Mouse (Mus musculus) adipocyte (in vitro differentiated cells): ENCODE measurements around the gene Adgra1.

Experiments used
- DNase-seq: peaks from one replicate; pipeline ENCODE4 v3.0.0-alpha.2; 2016; ENCODE audit warnings: low spot score

The Adgra1 gene

GRCm38 (mm10) chr7:139905661-139906060 is 71.7 kb downstream of the Adgra1 start:
- DNase-seq = peak; percentile 5

DNA sequence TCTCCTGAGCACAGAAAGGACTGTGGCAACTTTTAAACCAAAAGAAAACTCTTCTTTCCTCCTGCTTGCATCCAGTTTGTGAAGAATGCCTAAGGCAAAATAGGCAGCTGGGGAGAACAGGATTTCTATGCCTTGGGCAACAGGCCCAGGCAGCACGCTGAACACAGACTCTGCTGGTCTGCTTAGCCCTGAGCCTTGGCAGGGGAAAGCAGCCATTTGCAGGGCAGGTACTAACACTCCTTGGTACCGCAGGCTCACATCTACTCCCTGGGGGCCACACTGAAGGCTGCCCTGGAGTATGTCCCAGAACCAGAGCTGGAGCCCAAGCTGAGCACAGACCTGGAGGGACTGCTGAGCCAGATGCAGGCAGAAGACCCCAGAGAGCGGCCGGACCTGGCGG is 74.2 kb downstream of the Adgra1 start:
- DNase-seq = peak; percentile 5

DNA sequence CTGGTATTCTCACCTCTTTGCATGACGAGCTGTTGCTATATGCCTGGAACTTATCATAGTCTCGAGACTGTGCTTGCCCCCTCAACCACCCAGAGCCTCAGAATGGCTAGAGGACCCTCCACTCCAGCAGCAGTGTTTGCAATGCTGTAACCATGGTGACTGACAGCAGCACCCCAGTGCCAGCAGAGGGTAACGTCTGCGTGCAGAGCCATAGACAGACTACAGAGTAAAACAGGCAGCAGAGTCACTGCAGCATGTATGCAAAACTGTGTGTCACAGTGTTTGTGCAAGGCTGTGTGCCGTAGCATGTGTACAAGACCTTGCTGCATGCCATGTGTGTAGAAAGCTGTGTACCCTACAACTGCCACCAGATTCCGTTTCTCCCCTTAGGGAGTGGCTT is 75.5 kb downstream of the Adgra1 start:
- DNase-seq = no peak

- DNase-seq = no peak
Measured at GRCm38 (mm10) chr7:139910204-139910835, 76.3 kb downstream of the Adgra1 start.

- no peak for DNase-seq
Measured at GRCm38 (mm10) chr7:139914141-139915047, 80.4 kb downstream of the Adgra1 start.

DNA sequence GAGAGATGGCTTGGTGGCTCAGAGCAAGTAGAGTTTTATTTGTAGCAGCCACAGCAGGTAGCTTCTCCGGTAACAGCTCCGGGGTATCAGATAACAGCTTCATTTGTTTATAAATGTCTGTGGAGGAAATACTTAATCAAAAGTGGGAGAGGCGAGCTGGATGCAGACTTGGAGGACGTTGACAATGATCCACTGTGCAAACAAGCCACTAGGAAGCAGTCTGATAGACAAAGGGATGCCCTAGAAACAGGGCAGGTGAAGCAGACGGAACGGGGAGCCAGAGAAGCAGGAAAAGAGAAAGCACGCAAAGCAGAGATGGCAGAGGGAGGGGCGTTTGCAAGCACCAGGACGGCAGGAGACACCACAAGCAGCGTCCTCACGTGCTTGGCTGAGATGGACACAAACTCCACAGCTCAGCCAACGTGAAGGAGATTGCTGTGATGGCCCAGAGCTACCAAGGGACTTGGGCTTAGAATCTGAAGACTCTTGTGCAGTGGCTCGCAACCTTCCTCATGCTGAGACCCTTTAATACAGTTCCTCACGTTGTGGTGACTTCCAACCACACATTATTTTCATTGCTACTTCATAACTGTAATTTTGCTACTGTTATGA is 81.8 kb downstream of the Adgra1 start:
- DNase-seq = no peak

GRCm38 (mm10) chr7:139916345-139916744 is 82.4 kb downstream of the Adgra1 start:
- DNase-seq = no peak

DNA sequence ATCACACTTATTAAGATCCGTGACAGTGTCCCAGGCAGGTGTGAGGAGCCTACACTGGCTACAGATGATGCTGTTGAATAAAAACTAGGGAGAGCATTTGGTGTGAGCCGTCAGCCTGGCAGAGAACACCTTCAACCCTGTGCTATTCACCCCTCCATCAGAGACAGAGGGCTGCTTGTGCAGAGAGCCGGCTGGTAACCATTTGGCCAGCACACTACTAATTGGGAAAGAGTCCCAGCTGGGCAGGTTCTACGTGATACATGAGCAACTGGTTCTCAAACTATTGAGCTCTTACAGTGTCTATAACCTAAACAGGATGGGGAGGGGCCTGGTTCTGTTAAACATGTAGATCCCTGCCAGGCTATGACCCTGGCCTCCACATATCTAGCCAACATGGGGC is 84.3 kb downstream of the Adgra1 start:
- no peak for DNase-seq
